Mouse (Mus musculus) limb, embryonic 10.5 days (tissue): ENCODE measurements around the gene Cyth4. TPM values are rescaled to one million over a fixed set of nuclear protein-coding genes. Genes with fewer than 3 reads are reported as not detected.
A peak's percentile ranks its signal among the peaks of the same experiment; 100 is the strongest.

Source experiments
- DNase-seq: peaks from one replicate; pipeline ENCODE4 v3.0.0-alpha.2; 2017; ENCODE audit warnings: low spot score
- H3K27ac ChIP-seq: fragments of 300-500 bp; sonication (generic); 2 replicates; pipeline ENCODE4 v1.5.1; 2016; ENCODE audit warnings: mild to moderate bottlenecking
- H3K27me3 ChIP-seq: fragments of 300-500 bp; sonication (generic); 2 replicates; pipeline ENCODE4 v1.6.1; 2016; ENCODE audit warnings: low read depth, mild to moderate bottlenecking; ENCODE audit not compliant: poor library complexity, severe bottlenecking
- H3K36me3 ChIP-seq: fragments of 300-500 bp; sonication (generic); 2 replicates; pipeline ENCODE4 v1.6.1; 2016; ENCODE audit warnings: mild to moderate bottlenecking, moderate library complexity
- H3K4me1 ChIP-seq: fragments of 300-500 bp; sonication (generic); 2 replicates; pipeline ENCODE4 v1.6.1; 2016
- H3K4me3 ChIP-seq: fragments of 300-500 bp; sonication (generic); 2 replicates; pipeline ENCODE4 v1.5.1; 2016; ENCODE audit warnings: mild to moderate bottlenecking, moderate library complexity
- H3K9me3 ChIP-seq: fragments of 300-500 bp; sonication (generic); replicated peaks from 2 replicates; pipeline ENCODE4 v1.6.1; 2016; ENCODE audit warnings: mild to moderate bottlenecking
- WGBS: fragments of 180-500 bp; shearing (Covaris S2); methylation state at CpG from one replicate; pipeline ENCODE4 v1.1.7; 2016; 5-methylcytosine and 5-hydroxymethylcytosine counted together
- polyA plus RNA-seq: library from polyadenylated mRNA; unstranded; fragments of >200 nt; fragmentation: Nextera tagmentation; extraction: Ambion mirVana; gene quantifications from 2 replicates; pipeline ENCODE4 v1.2.1, GENCODE M21; 2016

Gene Cyth4
- polyA plus RNA-seq, 1 experiment from 2014 or later, result 4.4 TPM

DNA sequence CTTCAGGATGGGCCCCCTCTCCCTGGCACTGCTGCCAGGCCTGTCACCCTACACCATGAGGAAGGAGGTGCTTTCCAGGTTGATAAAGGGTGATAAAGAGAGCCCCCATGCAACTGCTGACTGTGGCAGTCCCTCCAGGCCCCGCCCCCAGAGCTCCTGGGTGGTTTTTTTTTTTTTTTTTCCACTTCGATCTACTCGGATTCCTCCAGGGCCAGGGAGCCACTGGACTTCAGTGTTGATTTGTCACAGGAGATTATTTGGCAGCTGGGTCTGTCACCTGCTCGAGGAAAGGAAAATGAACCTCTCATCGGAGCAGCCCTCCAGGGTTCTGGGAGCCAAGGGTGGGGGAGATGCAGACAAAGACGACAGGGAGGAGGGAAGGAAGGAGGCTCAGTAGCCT, 46.8 kb downstream of the Cyth4 start:
- no peak overlapping the region for H3K27ac ChIP-seq
- H3K36me3 ChIP-seq, result no peaks in the 10 kb centered on the region
- no peak overlapping the region for H3K4me3 ChIP-seq
- 26% methylated on average over 6 of the region's 6 CpGs for WGBS
- no peaks in the 10 kb centered on the region for H3K9me3 ChIP-seq
- no peak for DNase-seq
- peaks cover 42% of the 10 kb centered on the region for H3K27me3 ChIP-seq
- peaks cover 13% of the 10 kb centered on the region; the same call in 1 of the 2 replicates for H3K4me1 ChIP-seq

GRCm38 (mm10) chr15:78644606-78645005, 47.8 kb downstream of the Cyth4 start:
- 54% methylated on average over 8 of the region's 8 CpGs for WGBS
- peaks cover 15% of the 10 kb centered on the region; the same call in 1 of the 2 replicates for H3K4me1 ChIP-seq

DNA sequence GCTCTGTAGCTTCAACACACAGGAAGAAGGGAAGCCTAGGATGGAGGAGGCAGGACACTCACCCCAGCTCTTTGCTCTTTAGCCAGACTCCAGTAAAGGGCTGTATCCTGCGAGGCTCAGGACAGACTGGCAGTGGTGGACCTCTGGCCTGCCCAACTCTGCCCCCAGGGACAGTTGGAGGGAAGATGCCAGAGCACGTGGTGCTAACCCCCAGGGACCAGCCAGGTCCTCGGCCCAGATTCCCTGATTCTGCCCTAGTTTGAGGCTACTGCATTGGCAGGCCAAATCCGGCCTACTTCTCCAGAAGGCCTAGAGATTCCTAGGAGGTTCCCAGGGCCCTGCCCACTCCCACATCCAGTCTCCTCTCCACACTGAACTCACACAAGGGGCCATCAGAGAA, 50.9 kb downstream of the Cyth4 start:
- H3K36me3 ChIP-seq, result no peaks in the 10 kb centered on the region
- no peak overlapping the region for H3K27ac ChIP-seq
- H3K4me3 ChIP-seq, result no peak overlapping the region
- peaks cover 15% of the 10 kb centered on the region; the same call in 1 of the 2 replicates for H3K4me1 ChIP-seq
- H3K27me3 ChIP-seq, result peaks cover 26% of the 10 kb centered on the region
- DNase-seq, result no peak
- 74% methylated on average over 4 of the region's 4 CpGs for WGBS
- H3K9me3 ChIP-seq, result no peaks in the 10 kb centered on the region

More at GRCm38 (mm10) chr15:78644606-78645005, 47.8 kb downstream of the Cyth4 start:
- H3K27me3 ChIP-seq, result peaks cover 33% of the 10 kb centered on the region
- no peak for DNase-seq
- no peak overlapping the region for H3K4me3 ChIP-seq
- no peaks in the 10 kb centered on the region for H3K9me3 ChIP-seq
- no peak overlapping the region for H3K27ac ChIP-seq
- no peaks in the 10 kb centered on the region for H3K36me3 ChIP-seq

DNA sequence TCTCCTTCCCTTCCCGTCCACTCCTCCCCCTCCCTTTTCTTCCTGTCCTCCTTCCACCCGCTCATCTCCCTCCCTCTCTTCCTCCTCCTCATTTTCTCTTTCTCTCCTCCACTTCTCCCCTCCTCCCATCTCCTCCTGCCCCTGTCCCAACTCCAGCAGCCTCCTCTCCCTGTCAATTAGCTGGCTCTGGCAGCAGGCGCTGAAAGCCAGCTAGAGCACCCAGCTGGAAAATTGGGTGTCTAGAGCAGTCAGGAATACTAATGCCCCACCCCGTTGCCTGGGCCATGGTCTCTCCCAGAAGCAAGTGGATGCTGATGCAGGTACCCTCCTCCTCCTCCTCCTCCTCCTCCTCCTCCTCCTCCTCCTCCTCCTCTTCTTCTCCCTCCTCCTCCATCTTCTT, 54.3 kb downstream of the Cyth4 start:
- Histone ChIP-seq H3K27me3 (0 out of 2 replicates have a peak, but pooled peaks cover 9% of the 10 kb centered on the region), H3K4me1 (0 out of 2 replicates have a peak, but pooled peaks cover 3% of the 10 kb centered on the region), H3K36me3 (no peaks in the 10 kb centered on the region), H3K27ac (no peak overlapping the region), H3K4me3 (no peak overlapping the region), H3K9me3 (no peaks in the 10 kb centered on the region)
- no peak for DNase-seq
- WGBS, result 56% methylated on average over 4 of the region's 4 CpGs

DNA sequence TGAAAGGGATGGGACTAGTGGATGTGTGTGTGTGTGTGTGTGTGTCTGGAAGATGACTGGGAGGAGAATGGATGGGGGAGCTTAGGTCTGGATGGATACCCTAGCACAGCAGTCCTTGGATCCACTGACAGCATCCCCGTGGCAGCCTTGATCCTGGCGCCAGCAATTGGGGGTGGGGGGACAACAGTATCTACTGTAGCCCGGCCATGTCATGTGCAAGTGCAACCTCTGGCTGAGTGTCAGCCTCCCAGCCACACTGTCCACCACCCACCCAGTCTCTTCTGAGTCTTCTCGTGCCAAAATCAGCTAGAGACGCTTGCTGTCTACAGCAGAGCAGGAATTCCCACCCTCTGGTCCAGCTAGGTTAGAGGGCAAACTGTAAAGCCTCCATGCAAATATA, 67.4 kb downstream of the Cyth4 start:
- DNase-seq, result no peak
- Histone ChIP-seq H3K27ac (no peak overlapping the region), H3K36me3 (no peaks in the 10 kb centered on the region), H3K4me3 (no peak overlapping the region), H3K27me3 (peaks cover 8% of the 10 kb centered on the region), H3K4me1 (no peaks in the 10 kb centered on the region), H3K9me3 (no peaks in the 10 kb centered on the region)
- WGBS, result 80% methylated on average over 5 of the region's 5 CpGs

- DNase-seq, result no peak
- Histone ChIP-seq H3K27me3 (peaks cover 58% of the 10 kb centered on the region), H3K27ac (no peak overlapping the region), H3K4me1 (peaks cover 19% of the 10 kb centered on the region), H3K4me3 (no peak overlapping the region), H3K36me3 (no peaks in the 10 kb centered on the region), H3K9me3 (no peaks in the 10 kb centered on the region)
- WGBS, result 74% methylated on average over 10 of the region's 10 CpGs
These were observed 72.5 kb downstream of the Cyth4 start for GRCm38 (mm10) chr15:78669221-78669871.

DNA sequence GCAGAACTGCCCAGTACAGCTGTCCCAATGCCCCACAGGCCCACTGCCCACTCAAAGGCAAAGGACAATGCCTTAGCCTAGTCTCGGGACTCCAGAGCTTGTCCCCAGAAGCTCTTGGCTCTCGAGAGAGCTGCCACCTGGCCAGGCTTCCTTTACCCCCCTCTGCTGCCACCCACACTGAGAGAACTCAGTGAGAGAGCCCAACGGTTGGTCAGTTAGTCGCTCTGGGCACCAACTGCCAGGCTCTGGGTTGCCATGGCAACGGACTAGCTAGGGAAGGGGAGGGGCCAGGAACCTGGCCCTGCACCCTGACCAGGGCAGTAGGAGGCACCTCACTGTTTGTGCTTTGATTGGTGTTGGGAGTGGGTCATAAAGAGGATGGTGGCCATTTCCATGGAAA, 73.5 kb downstream of the Cyth4 start:
- no peak for DNase-seq
- no peaks in the 10 kb centered on the region for H3K36me3 ChIP-seq
- WGBS, result 47% methylated on average over 5 of the region's 5 CpGs
- H3K9me3 ChIP-seq, result no peaks in the 10 kb centered on the region
- H3K27ac ChIP-seq, result 0 out of 2 replicates have a peak overlapping the region, but pooled peaks have one; percentile 14
- H3K4me1 ChIP-seq, result peaks cover 19% of the 10 kb centered on the region
- no peak overlapping the region for H3K4me3 ChIP-seq
- peaks cover 64% of the 10 kb centered on the region for H3K27me3 ChIP-seq

Other genes with a start within 250 kb of the Cyth4 start
- not detected in 2 replicates for gene Tex33, start 201.1 kb upstream of the Cyth4 start, polyA plus RNA-seq
- gene Tst, start 191.1 kb upstream of the Cyth4 start, polyA plus RNA-seq, result 8.1 and 8.5 TPM in 2 replicates
- 1.1 and 2.1 TPM in 2 replicates for gene Mpst, start 190.6 kb upstream of the Cyth4 start, polyA plus RNA-seq
- 42.8 and 49.9 TPM in 2 replicates for gene Kctd17, start 168.5 kb upstream of the Cyth4 start, polyA plus RNA-seq
- 0.06 TPM in 1 of 2 replicates, not detected in the other for gene Tmprss6, start 128.4 kb upstream of the Cyth4 start, polyA plus RNA-seq
- 0.04 TPM in 1 of 2 replicates, not detected in the other for gene Il2rb, start 101.8 kb upstream of the Cyth4 start, polyA plus RNA-seq
- 10.9 and 14.6 TPM in 2 replicates for gene C1qtnf6, start 65.6 kb upstream of the Cyth4 start, polyA plus RNA-seq
- gene Sstr3, start 52.4 kb upstream of the Cyth4 start, polyA plus RNA-seq, result not detected in 2 replicates
- gene Rac2, start 24.3 kb upstream of the Cyth4 start, polyA plus RNA-seq, result 4.3 and 4.4 TPM in 2 replicates
- not detected in 2 replicates for gene Elfn2, start 121.7 kb downstream of the Cyth4 start, polyA plus RNA-seq
- gene Mfng, start 176.4 kb downstream of the Cyth4 start, polyA plus RNA-seq, result 11.1 and 13.1 TPM in 2 replicates
- 4.7 and 5.3 TPM in 2 replicates for gene Card10, start 206.0 kb downstream of the Cyth4 start, polyA plus RNA-seq
- 18.8 and 22.0 TPM in 2 replicates for gene Cdc42ep1, start 245.6 kb downstream of the Cyth4 start, polyA plus RNA-seq